Mouse (Mus musculus) E14TG2a.4 (cell line): ENCODE results near the gene Edc3.

ENCODE experiments used
- H3K27me3 ChIP-seq: 2 replicates; pipeline ENCODE4 v1.6.1; 2014; ENCODE audit warnings: low read length, control low read depth; ENCODE audit not compliant: insufficient read depth
- H3K36me3 ChIP-seq: 2 replicates; pipeline ENCODE4 v1.6.1; 2014; ENCODE audit warnings: low read length, control low read depth; ENCODE audit not compliant: insufficient read depth
- H3K4me1 ChIP-seq: replicated peaks from 2 replicates; pipeline ENCODE4 v1.6.1; 2014; ENCODE audit warnings: low read depth, low read length, control low read depth
- H3K4me3 ChIP-seq: replicated peaks from 2 replicates; pipeline ENCODE4 v1.5.1; 2014; ENCODE audit warnings: mild to moderate bottlenecking, low read length
- H3K9me3 ChIP-seq: 2 replicates; pipeline ENCODE4 v1.6.1; 2014; ENCODE audit warnings: low read length, control low read depth
- CTCF ChIP-seq: conservative IDR thresholded peaks from 2 replicates; pipeline ENCODE4 v1.5.1; 2014; ENCODE audit warnings: low read length
- NANOG ChIP-seq: IDR thresholded peaks from 2 replicates; pipeline ENCODE4 v1.6.1; 2014; ENCODE audit warnings: borderline replicate concordance, low read length, mixed read lengths
- POU5F1 ChIP-seq: IDR thresholded peaks from 2 replicates; pipeline ENCODE4 v1.6.1; 2014; ENCODE audit warnings: low read length, borderline replicate concordance

Edc3 gene

DNA sequence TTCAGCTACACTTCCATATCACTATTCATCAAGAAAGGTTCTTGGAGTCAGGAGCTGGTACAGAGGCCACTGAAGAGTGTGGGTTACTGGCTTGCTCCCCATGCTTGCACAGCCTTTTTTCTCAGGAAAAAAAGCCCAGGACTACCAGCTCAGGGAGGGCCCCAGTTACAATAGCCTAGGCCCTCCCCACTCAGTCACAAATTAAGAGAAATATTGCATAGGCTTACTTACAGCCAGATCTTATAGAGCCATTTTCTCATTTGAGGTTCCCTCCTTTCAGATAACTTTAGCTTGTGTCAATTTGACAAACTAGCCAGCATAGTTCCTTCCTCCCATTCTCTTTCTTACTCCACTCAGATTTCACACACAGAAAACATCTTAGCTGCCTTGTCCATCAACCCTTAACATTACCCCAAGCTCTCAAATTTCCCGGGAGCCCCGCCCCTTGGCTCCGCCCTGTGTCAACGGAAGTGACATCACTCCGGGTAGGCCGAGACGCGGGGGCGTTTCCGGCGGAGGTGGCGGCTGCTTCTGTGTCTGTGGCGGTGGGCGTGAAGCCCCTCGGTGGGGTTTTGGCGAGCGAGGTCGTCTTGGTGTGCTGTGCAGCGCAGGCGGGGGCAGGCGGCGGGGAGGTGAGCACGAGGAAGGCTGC is at the start of gene Edc3:
Gene Edc3 (plus strand): TSS at position 473 of the 652 bp plus-strand sequence.
- H3K9me3 ChIP-seq = no peaks in the 10 kb centered on the region
- peaks cover 20% of the 10 kb centered on the region for H3K36me3 ChIP-seq
- H3K27me3 ChIP-seq = peaks cover 7% of the 10 kb centered on the region; the same call in 1 of the 2 replicates
- H3K4me3 ChIP-seq = peak within 1 kb of the TSS; percentile 95
- no peak for TF ChIP-seq POU5F1
- TF ChIP-seq NANOG = no peak
- TF ChIP-seq CTCF = no peak
- H3K4me1 ChIP-seq = peaks cover 24% of the 10 kb centered on the region

DNA sequence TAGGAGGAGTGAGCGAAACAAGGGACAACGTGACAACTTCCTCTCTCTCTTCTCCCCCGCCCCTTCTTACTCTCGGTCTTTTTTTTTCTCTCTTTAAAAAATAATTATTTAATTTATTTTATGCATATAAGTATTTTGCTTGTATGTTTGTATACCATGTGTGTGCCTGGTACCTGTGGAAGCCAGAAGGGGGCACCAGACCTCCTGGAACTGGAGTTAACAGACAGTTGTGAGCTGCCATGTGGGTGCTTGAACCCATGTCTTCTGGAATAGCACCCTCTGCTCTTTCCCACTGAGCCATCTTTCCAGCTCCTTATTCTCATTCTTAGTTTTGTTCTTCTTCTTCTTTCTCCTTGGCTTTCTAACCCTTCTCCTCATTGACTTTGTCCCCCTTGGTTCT is 49.4 kb upstream of the Edc3 start:
- peaks cover 16% of the 10 kb centered on the region for H3K4me1 ChIP-seq
- no peaks in the 10 kb centered on the region for H3K36me3 ChIP-seq
- no peaks in the 10 kb centered on the region for H3K9me3 ChIP-seq
- H3K4me3 ChIP-seq = no peak overlapping the region
- TF ChIP-seq CTCF = peak; percentile 46
- no peak for TF ChIP-seq POU5F1
- peaks cover 9% of the 10 kb centered on the region for H3K27me3 ChIP-seq

DNA sequence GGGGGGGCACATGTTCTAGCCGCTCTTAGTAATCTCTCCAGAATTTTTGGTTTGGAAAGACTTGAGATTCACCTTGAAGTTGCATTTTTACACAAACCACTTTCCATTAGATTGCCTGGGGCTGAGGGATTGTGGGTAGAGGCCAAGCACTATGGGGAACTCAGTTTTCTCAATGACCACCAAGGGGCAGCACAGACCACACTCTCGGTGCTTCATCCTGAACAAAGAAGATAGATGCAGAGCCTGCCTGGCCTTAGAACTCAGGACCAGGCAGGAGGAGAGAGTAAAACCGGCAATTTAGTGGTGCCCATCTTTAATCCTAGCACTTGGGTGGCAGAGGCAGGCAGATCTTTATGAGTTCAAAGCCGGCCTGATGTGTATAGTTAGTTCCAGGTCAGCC is 48.6 kb upstream of the Edc3 start:
- H3K4me1 ChIP-seq = peaks cover 8% of the 10 kb centered on the region
- TF ChIP-seq NANOG (no peak), CTCF (peak; percentile 65)
- H3K36me3 ChIP-seq = no peaks in the 10 kb centered on the region
- no peak overlapping the region for H3K4me3 ChIP-seq
- no peaks in the 10 kb centered on the region for H3K9me3 ChIP-seq
- peaks cover 4% of the 10 kb centered on the region for H3K27me3 ChIP-seq

DNA sequence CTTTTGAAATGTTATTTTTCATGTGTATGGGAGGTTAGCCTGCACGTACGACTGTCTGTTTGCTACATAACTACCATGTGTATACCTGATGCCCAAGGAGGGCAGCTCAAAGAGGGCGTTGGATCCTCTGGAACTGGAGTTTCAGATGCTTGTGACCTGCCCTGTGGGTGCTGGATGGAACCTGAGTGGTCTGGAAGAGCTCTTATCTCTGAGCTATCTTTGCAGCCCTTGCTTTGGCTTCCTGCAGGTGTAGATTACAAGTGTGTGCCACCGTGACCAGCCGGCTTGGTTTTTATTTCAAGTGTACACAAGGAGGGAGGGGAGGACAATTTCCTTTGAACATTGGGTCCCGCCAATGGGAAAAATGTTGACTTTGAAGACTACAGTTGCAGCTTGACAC is 47.8 kb upstream of the Edc3 start:
- no peak overlapping the region for H3K4me3 ChIP-seq
- H3K27me3 ChIP-seq = no peaks in the 10 kb centered on the region; the same call in none of the 2 replicates
- no peak for TF ChIP-seq NANOG
- TF ChIP-seq POU5F1 = no peak
- TF ChIP-seq CTCF = no peak
- H3K4me1 ChIP-seq = peaks cover 5% of the 10 kb centered on the region
- no peaks in the 10 kb centered on the region for H3K36me3 ChIP-seq
- H3K9me3 ChIP-seq = no peaks in the 10 kb centered on the region

DNA sequence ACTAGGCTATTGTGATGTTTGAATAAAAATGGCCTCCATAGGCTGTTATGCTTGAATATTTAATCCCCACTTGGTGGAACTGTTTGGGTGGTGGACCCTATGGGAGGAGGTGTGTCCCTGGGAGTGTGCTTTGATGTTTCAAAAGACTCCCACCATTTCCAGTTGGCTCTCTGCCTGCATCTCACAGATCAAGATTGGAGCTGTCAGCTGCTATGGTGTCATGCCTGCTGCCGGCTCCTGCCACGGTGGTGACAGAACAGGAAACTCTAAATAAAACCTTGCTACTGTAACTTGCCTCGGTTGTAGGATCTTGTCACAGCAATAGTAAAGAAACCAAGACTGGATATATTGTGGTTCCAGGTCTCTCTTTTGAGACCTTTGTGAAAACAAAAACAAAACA is 46.8 kb upstream of the Edc3 start:
- H3K36me3 ChIP-seq = no peaks in the 10 kb centered on the region
- H3K4me3 ChIP-seq = no peak overlapping the region
- TF ChIP-seq POU5F1 = no peak
- no peak for TF ChIP-seq NANOG
- H3K9me3 ChIP-seq = no peaks in the 10 kb centered on the region
- no peaks in the 10 kb centered on the region; the same call in 1 of the 2 replicates for H3K27me3 ChIP-seq
- H3K4me1 ChIP-seq = 0 out of 2 replicates have a peak, but pooled peaks cover 3% of the 10 kb centered on the region

DNA sequence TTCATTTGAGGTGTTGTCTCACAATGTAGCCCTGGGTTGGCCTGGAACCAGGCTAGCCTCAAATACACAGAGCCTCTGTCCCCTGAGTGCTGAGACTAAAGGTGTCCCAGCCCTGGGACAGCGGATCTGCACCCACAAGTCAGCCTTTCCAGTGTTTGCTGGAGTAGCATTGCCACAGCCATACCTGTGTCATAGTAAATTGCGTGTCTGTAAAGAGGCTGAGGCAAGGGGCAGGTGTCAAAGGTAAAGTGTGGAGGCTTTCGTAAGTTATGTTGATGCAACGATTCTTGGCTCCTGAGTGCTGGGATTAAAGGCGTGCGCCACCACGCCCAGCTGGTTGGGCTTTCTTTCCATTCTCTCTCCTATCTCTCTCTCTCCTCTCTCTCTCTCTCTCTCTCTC is 43.7 kb upstream of the Edc3 start:
- no peaks in the 10 kb centered on the region for H3K9me3 ChIP-seq
- H3K36me3 ChIP-seq = no peaks in the 10 kb centered on the region
- no peak overlapping the region for H3K4me3 ChIP-seq
- H3K4me1 ChIP-seq = peaks cover 9% of the 10 kb centered on the region; the same call in 1 of the 2 replicates
- peaks cover 8% of the 10 kb centered on the region; the same call in 1 of the 2 replicates for H3K27me3 ChIP-seq
- TF ChIP-seq NANOG (no peak), POU5F1 (no peak), CTCF (no peak)

DNA sequence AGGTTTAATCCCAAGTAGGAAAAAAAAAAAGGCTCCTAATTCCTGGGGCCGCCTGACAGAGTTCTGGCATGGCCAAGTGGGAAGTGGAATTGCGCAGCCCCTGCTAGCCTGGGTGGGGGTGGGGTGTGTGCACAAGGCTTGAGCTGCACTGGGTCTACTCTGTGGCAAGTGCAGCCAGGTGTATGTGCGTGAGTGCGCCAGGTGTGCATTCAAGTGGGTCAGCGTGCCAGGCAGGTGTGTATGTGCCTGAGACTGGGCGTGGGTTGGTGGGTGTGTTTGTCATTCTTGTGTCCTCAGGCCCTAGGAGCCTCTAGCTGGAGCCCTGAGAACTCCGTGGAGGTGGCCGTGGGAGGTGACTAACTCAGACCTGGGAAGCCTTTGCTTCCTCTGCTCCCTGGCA is 41.8 kb upstream of the Edc3 start:
- H3K4me1 ChIP-seq = peaks cover 9% of the 10 kb centered on the region; the same call in 1 of the 2 replicates
- no peak overlapping the region for H3K4me3 ChIP-seq
- no peaks in the 10 kb centered on the region for H3K36me3 ChIP-seq
- H3K27me3 ChIP-seq = peaks cover 12% of the 10 kb centered on the region
- H3K9me3 ChIP-seq = no peaks in the 10 kb centered on the region
- TF ChIP-seq POU5F1 = no peak
- TF ChIP-seq NANOG = no peak
- TF ChIP-seq CTCF = no peak

DNA sequence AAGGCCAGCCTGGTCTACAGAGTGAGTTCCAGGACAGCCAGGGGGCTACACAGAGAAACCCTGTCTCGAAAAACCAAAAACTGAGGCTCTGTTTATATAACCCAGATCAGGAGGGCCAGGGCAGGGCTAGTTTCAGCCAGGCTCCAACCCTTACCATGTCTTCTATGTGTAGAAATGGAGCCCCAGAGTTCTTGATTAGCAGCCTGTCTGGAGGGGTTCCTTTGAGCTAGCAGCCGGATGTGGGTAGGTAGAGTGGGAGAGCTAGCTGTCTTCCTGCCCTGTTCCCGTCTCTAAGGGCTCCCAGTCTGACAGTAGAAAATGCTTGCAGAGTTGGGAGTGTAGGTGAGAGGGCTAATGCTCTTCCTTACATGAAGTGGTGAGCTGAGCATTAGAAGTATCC is 41.2 kb upstream of the Edc3 start:
- no peak overlapping the region for H3K4me3 ChIP-seq
- H3K27me3 ChIP-seq = peaks cover 12% of the 10 kb centered on the region
- H3K36me3 ChIP-seq = no peaks in the 10 kb centered on the region
- H3K4me1 ChIP-seq = peaks cover 9% of the 10 kb centered on the region; the same call in 1 of the 2 replicates
- H3K9me3 ChIP-seq = no peaks in the 10 kb centered on the region
- TF ChIP-seq CTCF (no peak), POU5F1 (no peak), NANOG (no peak)

DNA sequence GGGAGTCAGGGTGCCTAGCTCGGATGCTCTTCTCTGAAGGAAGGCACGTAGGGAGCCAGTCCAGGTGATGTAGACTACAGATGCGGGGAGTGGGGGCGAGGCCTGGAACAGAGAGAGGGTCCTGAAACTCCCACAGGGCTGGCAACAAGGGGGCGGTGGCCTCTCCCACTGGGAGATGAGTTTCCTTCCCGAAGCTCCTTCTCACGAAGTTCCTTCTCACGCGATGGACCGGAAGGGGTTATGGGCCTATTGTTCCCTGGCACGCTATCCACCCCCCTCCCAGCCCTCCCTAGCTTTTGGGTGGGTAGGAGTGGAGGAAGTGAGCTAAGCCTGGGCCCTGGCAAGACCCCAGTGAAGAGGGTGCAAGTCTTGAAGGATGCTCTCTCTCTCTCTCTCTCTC is 40.5 kb upstream of the Edc3 start:
- TF ChIP-seq CTCF (no peak), POU5F1 (no peak), NANOG (no peak)
- Histone ChIP-seq H3K27me3 (peaks cover 12% of the 10 kb centered on the region), H3K9me3 (no peaks in the 10 kb centered on the region), H3K4me3 (no peak overlapping the region), H3K36me3 (no peaks in the 10 kb centered on the region), H3K4me1 (peaks cover 9% of the 10 kb centered on the region; the same call in 1 of the 2 replicates)
